Mouse (Mus musculus) embryonic fibroblast, embryonic 13.5 days (primary cell): Measurements from ENCODE around the gene Ube2cbp.

Experiments
- CTCF ChIP-seq: IDR thresholded peaks from 2 replicates; pipeline ENCODE4 v1.5.1; 2011; ENCODE audit warnings: mild to moderate bottlenecking, control low read depth, low read length, moderate library complexity, borderline replicate concordance; ENCODE audit not compliant: insufficient read depth
- POLR2A ChIP-seq: IDR thresholded peaks from 2 replicates; pipeline ENCODE4 v1.6.1; 2011; ENCODE audit warnings: low read depth, mild to moderate bottlenecking, control low read depth, low read length, moderate library complexity

GRCm38 (mm10) chr9:86513733-86514132 lies 49.0 kb upstream of the Ube2cbp start:
- no peak for TF ChIP-seq POLR2A
- no peak for TF ChIP-seq CTCF
